Mouse (Mus musculus): Measurements from ENCODE around the gene Pclo.
"Not testable (repeated sequence)": the region's sequence is repeated elsewhere in the genome, so short reads cannot be mapped to it uniquely, and the experiment has no call there.

The Pclo gene

DNA sequence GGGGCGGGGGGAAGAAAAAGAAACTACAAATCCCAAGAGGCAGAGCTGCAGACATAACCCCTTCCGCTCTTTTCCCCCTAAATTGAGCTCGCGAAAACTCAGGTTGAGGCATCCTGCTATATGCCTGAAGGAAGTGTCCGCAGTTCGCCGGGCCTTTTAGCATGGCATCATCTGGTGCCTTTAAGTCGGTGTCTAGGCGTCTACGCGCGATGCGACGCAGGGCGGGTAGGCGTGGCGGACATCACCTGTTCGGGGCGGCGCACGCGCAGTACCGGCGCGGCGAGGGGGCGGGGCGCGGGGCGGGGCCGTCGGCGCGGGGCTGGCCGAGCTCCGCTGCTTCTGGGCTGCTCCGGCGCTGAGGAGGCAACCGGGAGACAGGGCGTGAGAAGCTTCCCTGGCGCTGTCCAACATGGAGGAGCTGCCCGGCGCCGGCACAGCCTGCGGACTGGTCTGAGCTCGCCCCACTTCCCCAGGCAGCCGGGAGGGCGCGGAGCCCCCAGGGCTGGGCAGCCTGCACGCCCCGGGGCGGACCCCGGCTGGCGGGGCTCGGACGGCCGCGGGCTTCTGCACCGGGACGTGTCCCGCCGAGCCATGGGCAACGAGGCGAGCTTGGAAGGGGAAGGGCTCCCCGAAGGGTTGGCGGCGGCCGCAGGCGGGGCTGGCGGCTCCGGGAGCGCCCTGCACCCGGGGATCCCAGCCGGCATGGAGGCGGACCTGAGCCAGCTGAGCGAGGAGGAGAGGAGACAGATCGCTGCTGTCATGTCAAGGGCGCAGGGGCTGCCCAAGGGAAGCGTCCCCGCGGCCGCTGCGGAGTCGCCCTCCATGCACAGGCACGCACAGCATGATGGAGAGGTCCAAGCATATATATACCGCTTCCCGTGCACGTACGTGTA, at the start of gene Pclo:
TSS of gene Pclo (plus strand) at position 288 of the 893 bp plus-strand sequence.
- peak; percentile 98 for DNase-seq (ENCODE audit: low read depth, low spot score)

DNA sequence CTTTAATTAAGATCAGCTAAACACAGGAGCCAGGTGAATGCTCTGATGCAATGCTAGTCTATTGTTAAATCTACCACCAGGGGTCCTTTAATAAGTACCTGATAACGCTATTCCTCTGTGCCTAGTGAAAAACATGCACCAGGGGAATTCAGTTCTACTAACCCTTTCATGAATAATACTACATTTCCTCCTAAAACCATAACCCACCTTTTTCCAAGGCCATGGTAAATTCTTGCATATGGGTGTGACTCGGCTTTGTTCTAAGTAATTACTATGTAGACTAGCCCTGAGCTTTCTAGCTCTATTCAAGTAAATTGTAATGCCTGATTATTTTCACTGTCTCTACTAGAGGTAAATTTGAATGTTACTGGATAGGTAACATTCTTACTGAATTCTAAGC, 20.3 kb upstream of the Pclo start:
- DNase-seq (ENCODE audit: low read depth, low spot score), result not testable (repeated sequence)

DNA sequence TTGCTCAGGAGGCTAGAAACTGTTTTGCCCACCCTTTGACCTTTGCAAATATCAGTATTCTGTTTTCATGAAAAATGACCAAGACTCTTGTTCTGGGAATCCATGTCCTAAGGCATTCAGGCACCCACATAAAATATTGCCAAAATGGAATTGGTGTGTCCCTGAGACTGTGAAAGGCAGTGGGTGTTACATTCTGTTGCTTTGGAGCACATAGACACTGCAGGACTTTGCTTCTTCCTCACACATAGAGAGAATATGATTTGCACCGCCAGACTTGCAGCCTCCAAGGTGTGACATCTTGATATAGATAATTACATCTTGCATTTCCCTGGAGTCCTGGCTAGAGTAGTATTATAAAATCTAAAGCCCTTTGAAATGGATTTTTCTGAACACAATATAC, 6.2 kb upstream of the Pclo start:
- peak; percentile 71 for DNase-seq (ENCODE audit: low read depth, low spot score)

DNA sequence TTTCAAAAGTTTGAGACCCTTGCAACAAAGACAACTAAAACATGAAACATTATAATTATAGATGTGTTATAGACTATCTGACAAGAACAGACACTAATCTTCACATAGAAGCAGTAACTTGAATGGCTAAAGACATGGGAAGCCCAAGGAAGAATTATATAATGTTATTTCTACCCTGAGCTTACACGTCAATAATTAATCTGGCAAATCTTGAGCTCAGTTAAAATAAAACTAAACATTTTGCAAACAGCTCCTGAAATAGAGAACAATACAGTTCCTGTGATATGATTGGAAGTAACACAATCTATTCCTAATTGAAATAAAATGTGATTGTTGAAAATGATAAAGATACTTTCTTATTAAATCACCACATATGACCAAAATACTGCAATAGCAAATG, 5.1 kb upstream of the Pclo start:
- DNase-seq (ENCODE audit: low read depth, low spot score), result no peak

DNA sequence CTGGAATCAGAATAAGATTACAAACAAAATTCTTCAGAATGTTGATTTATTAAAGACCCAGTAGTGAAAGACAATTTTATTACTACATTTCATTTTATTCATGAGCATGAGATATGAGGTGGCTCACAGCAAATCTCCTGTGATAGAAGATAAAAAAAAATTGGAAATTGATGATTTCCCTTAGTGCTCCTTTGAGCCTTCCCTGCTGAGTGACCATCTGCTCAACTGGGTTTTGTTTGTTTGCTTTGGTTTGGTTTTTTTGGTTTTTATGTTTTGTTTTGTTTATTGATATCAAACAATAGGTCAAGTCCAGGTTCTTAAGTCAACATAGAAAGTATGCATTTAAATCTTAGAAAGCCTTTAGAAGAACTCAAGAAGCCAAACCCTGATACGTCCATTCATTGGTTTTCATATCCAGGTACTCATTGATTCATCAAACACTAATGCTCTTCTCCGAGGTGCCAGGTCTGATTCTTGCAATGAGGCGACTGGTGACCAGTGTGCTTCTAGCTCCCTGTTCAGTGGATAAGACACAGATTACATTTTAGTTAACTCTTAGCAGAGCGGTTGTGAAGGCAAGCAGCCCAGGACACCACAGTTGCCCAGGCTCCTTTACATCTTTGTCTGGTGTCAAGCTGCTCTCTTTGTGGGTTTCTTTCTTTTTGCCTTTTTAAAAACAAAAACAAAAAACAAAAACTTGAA, 3.6 kb downstream of the Pclo start:
- DNase-seq (ENCODE audit: low read depth, low spot score), result peak; percentile 72

DNA sequence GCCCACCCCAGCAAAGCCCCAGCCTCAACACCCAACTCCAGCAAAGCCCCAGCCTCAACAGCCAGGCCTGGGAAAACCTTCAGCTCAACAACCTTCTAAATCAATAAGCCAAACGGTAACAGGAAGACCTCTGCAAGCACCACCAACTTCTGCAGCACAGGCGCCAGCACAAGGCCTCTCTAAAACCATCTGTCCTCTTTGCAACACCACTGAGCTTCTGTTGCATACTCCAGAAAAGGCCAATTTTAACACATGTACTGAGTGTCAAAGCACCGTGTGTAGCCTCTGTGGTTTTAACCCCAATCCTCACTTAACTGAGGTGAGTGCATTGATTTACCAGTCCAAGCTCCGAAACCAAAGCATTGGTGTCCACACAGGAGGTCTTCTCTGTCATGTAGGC, 7.3 kb downstream of the Pclo start:
- peak; percentile 55 for DNase-seq (ENCODE audit: low read depth, low spot score)

DNA sequence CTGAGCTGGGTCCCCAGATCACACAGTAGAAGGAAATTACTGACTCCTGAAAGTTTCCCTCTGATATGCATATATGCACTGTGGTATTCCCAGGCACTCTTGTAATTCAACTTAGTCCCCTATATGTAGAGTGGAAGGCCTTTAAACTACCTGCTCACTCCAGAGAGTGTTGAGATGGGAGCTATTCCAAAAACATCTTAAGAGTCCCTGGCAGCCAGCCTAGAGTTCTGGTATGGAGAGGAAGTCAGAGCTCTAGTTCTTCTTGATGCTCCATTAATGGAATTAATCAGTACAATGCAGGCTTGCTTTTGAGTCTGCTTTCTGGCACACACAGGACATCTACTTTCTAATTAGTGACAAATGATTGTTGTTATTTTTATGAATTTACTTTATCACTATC, 11.3 kb downstream of the Pclo start:
- peak; percentile 93 for DNase-seq (ENCODE audit: low read depth, low spot score)

DNA sequence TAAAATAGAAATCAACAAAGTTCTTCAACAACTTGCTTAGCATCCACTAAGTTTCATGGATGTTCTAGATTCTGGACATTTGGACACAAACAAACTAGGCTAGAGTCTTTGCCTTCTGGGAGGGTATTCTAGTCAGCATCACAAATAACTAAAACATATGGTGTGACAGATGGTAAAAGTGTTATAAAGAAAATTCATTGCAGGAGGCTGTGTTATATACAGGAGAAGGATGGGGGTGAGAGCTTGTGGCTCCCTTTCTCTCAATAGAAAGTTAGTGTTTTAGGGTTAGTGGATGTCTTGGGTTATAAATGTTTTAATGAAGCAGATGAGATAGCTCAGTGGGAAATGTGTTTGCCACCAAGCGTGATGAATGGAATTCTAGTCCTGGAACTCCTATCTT, 13.1 kb downstream of the Pclo start:
- DNase-seq (ENCODE audit: low read depth, low spot score), result peak; percentile 91

DNA sequence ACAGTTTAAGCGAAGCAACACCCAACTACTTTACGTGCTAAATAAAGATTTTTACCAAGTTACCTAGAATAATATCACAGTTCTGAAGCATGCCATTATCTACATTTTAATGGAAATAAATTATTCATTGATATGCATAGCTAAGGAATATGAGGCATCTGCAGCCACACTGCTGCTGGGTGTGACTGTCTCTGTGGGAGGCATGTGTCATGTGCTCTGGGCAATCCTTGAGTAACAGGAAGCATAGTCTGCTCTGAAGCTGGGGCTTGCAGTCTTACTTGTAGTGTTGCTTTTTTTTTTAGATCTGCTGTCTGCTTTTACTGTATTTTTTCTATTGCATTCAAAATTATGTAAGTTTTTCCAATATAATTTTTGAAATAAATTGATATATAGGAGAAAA, 17.2 kb downstream of the Pclo start:
- peak; percentile 64 for DNase-seq (ENCODE audit: low read depth, low spot score)

DNA sequence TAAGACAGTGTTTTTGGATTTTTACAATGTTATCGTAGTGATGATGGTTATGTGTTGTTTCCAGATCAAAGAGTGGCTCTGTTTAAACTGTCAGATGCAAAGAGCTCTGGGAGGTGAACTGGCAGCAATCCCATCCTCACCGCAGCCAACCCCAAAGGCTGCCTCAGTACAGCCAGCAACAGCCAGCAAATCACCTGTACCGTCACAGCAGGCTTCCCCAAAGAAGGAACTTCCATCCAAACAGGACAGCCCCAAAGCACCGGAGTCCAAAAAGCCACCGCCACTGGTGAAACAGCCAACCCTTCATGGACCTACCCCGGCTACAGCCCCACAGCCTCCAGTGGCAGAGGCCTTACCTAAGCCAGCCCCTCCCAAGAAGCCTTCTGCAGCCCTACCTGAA, 24.6 kb downstream of the Pclo start:
- peak; percentile 85 for DNase-seq (ENCODE audit: low read depth, low spot score)

DNA sequence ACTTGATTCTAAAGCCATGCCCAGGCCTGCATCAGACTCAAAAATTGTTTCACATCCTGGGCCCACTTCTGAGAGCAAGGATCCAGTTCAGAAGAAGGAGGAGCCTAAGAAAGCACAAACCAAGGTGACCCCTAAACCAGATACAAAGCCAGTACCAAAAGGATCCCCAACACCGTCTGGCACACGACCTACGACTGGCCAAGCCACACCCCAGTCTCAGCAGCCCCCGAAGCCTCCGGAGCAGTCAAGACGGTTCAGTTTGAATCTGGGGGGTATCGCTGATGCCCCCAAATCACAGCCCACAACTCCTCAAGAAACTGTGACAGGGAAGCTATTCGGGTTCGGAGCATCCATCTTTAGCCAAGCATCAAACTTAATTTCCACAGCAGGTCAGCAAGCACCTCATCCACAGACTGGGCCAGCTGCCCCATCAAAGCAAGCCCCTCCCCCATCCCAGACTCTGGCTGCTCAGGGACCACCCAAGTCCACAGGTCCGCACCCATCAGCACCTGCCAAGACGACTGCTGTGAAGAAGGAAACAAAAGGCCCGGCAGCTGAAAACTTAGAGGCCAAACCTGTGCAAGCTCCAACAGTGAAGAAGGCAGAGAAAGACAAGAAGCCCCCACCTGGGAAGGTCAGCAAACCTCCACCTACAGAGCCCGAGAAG, 25.4 kb downstream of the Pclo start:
- DNase-seq (ENCODE audit: low read depth, low spot score), result no peak

DNA sequence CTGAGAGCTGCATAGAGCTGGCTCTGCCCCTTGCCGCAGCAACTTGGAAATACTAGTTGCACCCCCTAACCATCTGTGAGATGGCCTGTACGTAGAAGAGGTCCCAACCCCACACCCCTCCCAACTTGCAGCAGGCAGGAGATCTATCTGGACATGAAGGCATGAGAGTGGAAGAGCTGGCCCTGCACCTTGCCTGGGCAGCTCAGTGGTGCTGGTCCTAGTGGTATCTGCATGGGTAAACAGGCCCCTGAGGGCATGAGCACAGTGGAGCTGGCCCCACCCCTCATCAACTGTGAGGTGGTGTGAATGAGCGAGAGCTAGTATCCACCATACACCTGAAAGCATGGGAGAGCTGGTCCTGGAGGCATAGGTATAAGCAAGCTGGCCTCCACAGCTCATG, 60.9 kb downstream of the Pclo start:
- no peak for DNase-seq (ENCODE audit: low read depth, low spot score)

DNA sequence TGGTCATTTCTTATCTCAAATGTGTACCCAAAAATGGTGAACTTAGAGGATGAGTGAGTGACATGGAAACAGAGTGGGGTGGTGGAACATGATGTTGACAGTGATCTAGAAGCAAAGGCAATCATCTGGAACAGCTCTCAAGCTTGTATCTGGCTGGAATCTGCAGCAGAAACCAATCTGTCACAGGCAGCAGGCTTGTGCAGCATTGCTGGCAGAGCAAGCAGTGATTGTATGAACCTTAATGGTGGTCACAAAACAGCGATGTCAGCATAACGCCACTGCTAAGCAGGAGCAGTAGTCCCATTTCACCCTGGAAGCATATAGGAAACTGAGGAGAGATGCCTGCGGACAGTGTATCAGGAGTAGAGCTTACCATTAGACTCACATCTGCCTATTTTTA, 76.8 kb downstream of the Pclo start:
- peak; percentile 55 for DNase-seq (ENCODE audit: low read depth, low spot score)

DNA sequence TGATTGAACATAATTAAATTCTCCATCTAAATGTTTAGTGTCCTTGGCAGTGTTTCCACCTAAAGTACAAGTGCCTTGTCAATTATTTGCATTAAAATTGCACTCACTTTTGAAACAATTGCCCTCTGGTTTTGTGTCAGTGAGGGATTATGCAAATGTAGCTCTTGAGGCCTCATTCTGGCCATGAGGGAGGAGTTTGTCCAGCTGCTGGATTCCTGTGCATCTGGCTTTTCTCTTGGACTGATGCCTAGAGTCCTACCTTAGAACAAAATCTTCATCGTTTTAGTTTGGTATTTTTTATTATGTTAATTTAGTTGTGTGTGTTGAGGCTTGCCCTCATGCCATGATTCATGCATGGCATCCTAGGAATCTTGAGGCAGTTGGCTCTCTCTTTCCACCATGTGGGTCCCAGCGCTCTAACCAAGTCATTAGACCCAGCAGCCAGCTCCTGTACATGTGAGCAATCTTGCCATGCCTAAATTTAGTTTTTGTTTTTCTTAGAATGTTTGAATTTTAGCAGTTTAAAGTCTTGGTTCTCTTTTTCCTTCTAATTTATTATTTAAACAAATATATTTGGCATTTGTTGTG, 80.8 kb downstream of the Pclo start:
- no peak for DNase-seq (ENCODE audit: low read depth, low spot score)

DNA sequence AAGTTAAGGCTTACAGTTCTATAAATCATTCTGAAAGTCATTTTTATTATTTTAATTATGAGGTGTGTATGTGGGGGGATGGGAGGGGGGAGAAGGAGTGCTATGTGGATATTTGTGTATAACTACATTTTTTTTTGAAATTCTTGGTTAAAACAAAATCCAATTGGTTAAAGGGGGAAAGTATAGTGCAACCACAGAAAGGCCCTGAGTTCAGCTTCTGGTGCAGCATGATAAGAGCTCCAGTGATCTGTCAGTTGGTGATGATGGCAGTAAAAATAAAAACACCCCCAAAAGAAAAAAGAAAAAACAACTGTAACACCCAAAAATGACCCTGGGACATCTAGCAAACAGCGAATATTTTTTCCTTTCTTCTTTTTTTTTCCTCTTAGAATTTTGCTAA, 93.6 kb downstream of the Pclo start:
- no peak for DNase-seq (ENCODE audit: low read depth, low spot score)

DNA sequence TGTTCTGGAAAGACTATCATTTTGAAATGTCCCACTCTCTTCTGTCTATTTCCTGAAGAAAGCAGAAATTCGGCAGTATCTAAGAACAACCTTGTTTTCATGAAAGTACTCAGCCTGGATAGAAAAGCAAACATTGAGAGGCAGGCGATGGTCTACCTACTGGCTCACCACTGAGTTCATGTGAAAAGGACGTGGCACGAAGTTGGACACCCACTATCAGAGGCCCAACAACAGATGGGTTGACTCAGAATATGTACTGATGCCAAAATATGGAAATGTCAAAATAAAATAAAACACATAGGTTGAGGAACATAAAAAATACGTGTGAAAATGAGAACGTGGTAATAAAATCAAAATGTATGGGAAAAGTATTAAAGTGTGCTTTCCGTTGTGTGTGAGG, 106.4 kb downstream of the Pclo start:
- peak; percentile 93 for DNase-seq (ENCODE audit: low read depth, low spot score)

DNA sequence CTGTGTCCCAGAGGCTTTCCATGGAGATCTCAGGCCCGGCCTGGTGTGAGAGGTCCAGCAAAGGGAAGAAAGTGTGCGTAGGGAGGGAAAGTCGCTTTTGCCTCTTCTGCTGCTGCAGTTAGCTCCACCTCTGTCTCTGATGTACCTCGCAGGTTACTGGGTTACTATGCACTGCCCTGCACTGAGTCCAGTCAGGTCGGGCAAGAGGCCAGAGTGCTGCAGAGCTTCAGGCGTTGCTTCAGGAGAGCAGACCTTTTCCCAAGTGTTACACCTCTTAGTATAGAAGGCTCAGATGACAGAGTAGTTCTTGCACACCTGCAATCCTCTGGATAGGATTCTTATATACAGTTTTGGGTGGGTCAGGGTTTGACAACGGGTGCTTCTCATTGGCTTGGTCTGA, 108.6 kb downstream of the Pclo start:
- DNase-seq (ENCODE audit: low read depth, low spot score), result peak; percentile 67

DNA sequence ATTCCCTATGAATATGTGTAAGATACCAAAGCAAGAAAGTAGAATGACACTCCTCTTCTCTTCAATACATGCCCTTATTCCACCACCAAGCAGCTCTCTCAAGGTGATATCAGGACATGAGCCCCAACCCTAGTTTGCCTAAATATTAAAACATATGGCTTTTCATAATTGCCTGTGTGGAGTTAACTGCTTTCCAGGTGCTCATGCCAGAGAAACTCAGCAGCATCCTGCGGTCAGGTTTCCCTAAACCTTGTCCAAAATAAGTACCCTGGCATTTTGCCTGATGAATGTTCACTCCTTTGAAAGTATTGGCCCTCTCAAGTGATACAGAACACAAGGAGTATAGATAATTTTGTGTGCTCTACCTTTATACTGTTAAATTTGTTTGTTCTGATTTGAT, 126.5 kb downstream of the Pclo start:
- DNase-seq (ENCODE audit: low read depth, low spot score), result peak; percentile 94

DNA sequence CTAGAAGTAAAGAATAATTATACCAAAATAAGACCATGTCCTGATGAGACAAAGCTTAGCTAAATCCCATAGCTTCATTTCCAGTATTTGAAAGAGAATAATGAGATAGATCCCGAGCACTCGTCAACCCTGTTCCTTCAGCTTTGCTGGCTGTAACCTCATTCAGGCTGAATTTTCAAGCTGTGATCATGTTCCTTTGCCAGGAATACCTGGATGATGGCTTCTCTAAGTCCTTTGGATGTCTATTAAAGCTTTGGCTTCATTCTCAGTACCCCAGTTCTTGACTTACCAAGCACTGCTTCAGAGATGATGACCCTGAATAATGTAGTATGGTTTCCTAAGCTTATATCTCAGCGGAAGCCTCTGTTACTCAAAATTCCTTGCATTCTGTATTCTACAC, 131.1 kb downstream of the Pclo start:
- peak; percentile 95 for DNase-seq (ENCODE audit: low read depth, low spot score)

DNA sequence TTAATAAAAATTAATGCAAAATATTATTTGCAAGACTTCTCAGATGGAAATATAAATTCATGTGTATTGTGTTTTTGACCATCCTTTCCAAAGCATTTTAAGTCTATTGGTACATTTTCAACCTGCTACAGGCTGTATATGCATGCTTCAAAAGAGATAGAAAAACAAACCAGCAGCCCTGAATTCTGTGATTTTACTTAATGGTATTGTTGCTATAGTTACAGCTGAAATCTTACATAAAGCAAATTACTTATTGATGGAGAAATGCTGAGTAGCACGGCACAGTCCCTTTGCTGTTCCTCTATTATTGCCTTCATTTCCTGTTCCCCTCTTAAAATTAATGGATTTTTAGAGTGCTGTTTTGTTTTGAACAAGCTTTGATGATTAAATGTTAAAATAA, 145.9 kb downstream of the Pclo start:
- DNase-seq (ENCODE audit: low read depth, low spot score), result no peak

DNA sequence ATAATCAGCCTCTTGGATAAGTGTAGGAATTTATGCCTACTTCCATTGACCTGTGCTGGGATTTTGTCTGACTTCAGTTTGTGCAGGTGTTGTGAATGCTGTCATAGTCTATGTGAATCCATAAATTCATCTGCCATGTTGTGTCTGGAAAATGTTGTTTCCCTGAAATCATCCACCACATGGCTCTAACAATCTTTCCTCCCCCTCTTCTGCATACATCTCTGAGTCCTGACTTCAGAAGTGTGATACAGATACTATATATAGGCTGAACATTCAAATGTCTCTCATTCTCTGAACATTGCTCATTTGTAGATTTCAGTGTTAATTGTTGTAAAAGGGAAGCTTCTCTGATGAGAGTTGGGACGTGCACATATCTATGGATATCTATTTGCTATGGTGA, 147.5 kb downstream of the Pclo start:
- DNase-seq (ENCODE audit: low read depth, low spot score), result peak; percentile 66

DNA sequence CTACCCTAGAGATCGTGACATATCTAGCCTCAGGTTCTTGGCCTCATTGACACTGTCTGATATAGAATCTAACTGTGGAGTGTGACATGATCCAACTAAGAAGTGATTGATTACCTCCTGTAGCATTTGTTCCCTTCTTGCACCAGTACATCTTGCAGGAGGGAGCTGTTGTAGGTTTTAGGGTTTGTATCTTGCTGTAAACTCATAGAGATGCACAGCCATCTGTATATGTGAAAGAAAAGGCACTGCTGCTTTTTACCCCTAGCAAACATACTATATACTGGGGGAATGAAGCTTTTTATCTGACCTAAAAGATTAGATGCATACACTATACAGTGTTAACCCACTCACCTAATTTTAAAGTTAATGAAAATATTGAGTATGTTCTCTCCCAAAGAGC, 147.9 kb downstream of the Pclo start:
- no peak for DNase-seq (ENCODE audit: low read depth, low spot score)
